Comparison of ENCODE assay signal across 27 mouse cellular contexts in genomic region chr15:11053678-11054439, GRCm38 (mm10). TPM values are rescaled to one million over a fixed set of nuclear protein-coding genes. Genes with fewer than 3 reads are reported as not detected.
DNase-seq lines count a peak whose midpoint lies in the region; ATAC-seq lines count a peak whose summit lies in the region.
"Had no signal": no experiment of that assay in that cellular context is flagged by ENCODE, and none has a peak within 500 bp of the region (broad histone marks: within the 10 kb centered on the region; RNA-seq: fewer than 3 reads in every experiment).

No protein-coding gene starts in this region.

- no peak overlapping the region for H3K27ac ChIP-seq in forebrain, embryonic 13.5 days
- H3K27ac ChIP-seq in forebrain, embryonic 12.5 days: no peak overlapping the region
- H3K27ac ChIP-seq in lung, embryonic 16.5 days (ENCODE audit: low read length): no peak overlapping the region
- no peak overlapping the region; the same call in 1 of the 2 replicates for H3K27ac ChIP-seq in midbrain, embryonic 11.5 days (ENCODE audit: low read depth, low read length)
- H3K27ac ChIP-seq: embryonic facial prominence, embryonic 10.5 days; heart, adult 2 months; limb, embryonic 13.5 days; liver, embryonic 13.5 days; stomach, embryonic 15.5 days had no signal

- no peak for DNase-seq in lung, postnatal 4 days
- peak; percentile 87 for DNase-seq in midbrain, embryonic 11.5 days (ENCODE audit: low spot score, missing footprints)
- DNase-seq in embryo, embryonic 10 days (ENCODE audit: low spot score): no peak
- no peak for DNase-seq in thymus, postnatal 25 days
- DNase-seq: adrenal gland, postnatal 14 days; cerebellum, adult 9-10 months; gastrocnemius, postnatal 14 days; heart, adult 2 months; kidney, adult 11 months; kidney, postnatal 4 days; liver, embryonic 13.5 days; lung, postnatal 36 days; right cerebral cortex, adult 18-20 months; right cerebral cortex, postnatal 4 days; thymus, adult 18-20 months had no signal

- no peak overlapping the region for H3K4me2 ChIP-seq in forebrain, embryonic 13.5 days
- no peak overlapping the region for H3K4me2 ChIP-seq in forebrain, embryonic 12.5 days
- H3K4me2 ChIP-seq in lung, embryonic 16.5 days (ENCODE audit: low read depth, low read length): no peak overlapping the region
- no peak overlapping the region; the same call in 1 of the 2 replicates for H3K4me2 ChIP-seq in midbrain, embryonic 11.5 days
- H3K4me2 ChIP-seq: limb, embryonic 13.5 days; liver, embryonic 13.5 days; lung, embryonic 14.5 days; stomach, embryonic 15.5 days had no signal

- no peaks in the 10 kb centered on the region for H3K36me3 ChIP-seq in forebrain, embryonic 13.5 days (ENCODE audit: poor library complexity, severe bottlenecking)
- no peaks in the 10 kb centered on the region for H3K36me3 ChIP-seq in forebrain, embryonic 12.5 days (replicated peaks)
- no peaks in the 10 kb centered on the region for H3K36me3 ChIP-seq in lung, embryonic 16.5 days (ENCODE audit: control insufficient read depth, insufficient read depth, low read length)
- no peaks in the 10 kb centered on the region for H3K36me3 ChIP-seq in midbrain, embryonic 11.5 days (ENCODE audit: control insufficient read depth, insufficient read depth, low read length)
- H3K36me3 ChIP-seq: embryonic facial prominence, embryonic 10.5 days; limb, embryonic 13.5 days; liver, embryonic 13.5 days; stomach, embryonic 15.5 days had no signal

- H3K27me3 ChIP-seq in forebrain, embryonic 13.5 days: no peaks in the 10 kb centered on the region
- 0 out of 2 replicates have a peak, but pooled peaks cover 3% of the 10 kb centered on the region for H3K27me3 ChIP-seq in forebrain, embryonic 12.5 days
- no peaks in the 10 kb centered on the region for H3K27me3 ChIP-seq in lung, embryonic 16.5 days (ENCODE audit: control insufficient read depth, insufficient read depth, low read depth, low read length)
- H3K27me3 ChIP-seq in midbrain, embryonic 11.5 days (ENCODE audit: control insufficient read depth, insufficient read depth, low read length): no peaks in the 10 kb centered on the region
- H3K27me3 ChIP-seq: limb, embryonic 13.5 days; liver, embryonic 13.5 days; stomach, embryonic 15.5 days had no signal

- WGBS in forebrain, embryonic 13.5 days: 66% methylated on average over 10 of the region's 10 CpGs
- WGBS in forebrain, embryonic 12.5 days: 70% methylated on average over 10 of the region's 10 CpGs
- 33% methylated on average over 10 of the region's 10 CpGs for WGBS in lung, embryonic 16.5 days
- 29% methylated on average over 10 of the region's 10 CpGs for WGBS in midbrain, embryonic 11.5 days

- H3K9ac ChIP-seq in forebrain, embryonic 13.5 days: no peak overlapping the region
- H3K9ac ChIP-seq in forebrain, embryonic 12.5 days: no peak overlapping the region
- H3K9ac ChIP-seq in lung, embryonic 16.5 days (ENCODE audit: low read length): no peak overlapping the region
- no peak overlapping the region for H3K9ac ChIP-seq in midbrain, embryonic 11.5 days (ENCODE audit: low read length)
- H3K9ac ChIP-seq: limb, embryonic 13.5 days; liver, embryonic 13.5 days; lung, embryonic 14.5 days; stomach, embryonic 15.5 days had no signal

- H3K4me3 ChIP-seq in forebrain, embryonic 13.5 days: no peak overlapping the region
- H3K4me3 ChIP-seq in forebrain, embryonic 12.5 days (replicated peaks): no peak overlapping the region
- H3K4me3 ChIP-seq in lung, embryonic 16.5 days (ENCODE audit: low read length): no peak overlapping the region
- H3K4me3 ChIP-seq in midbrain, embryonic 11.5 days (ENCODE audit: low read depth, low read length): no peak overlapping the region
- H3K4me3 ChIP-seq: embryonic facial prominence, embryonic 10.5 days; heart, adult 2 months; limb, embryonic 13.5 days; liver, embryonic 13.5 days; stomach, embryonic 15.5 days had no signal

- peak; percentile 4; the same call in 1 of the 2 replicates for ATAC-seq in forebrain, embryonic 13.5 days
- no peak for ATAC-seq in forebrain, embryonic 12.5 days (ENCODE audit: low FRiP score)
- ATAC-seq in lung, embryonic 16.5 days (ENCODE audit: low read depth): peak; percentile 20; the same call in 1 of the 2 replicates
- peak; percentile 94 for ATAC-seq in midbrain, embryonic 11.5 days (ENCODE audit: low FRiP score)
- ATAC-seq in megakaryocyte, adult 5-6 weeks (ENCODE audit: poor library complexity, severe bottlenecking): no peak

- H3K4me1 ChIP-seq in forebrain, embryonic 13.5 days: no peaks in the 10 kb centered on the region
- H3K4me1 ChIP-seq in forebrain, embryonic 12.5 days: peaks cover 7% of the 10 kb centered on the region; the same call in 1 of the 2 replicates
- H3K4me1 ChIP-seq in lung, embryonic 16.5 days (replicated peaks; ENCODE audit: control insufficient read depth, insufficient read depth, low read length): no peaks in the 10 kb centered on the region; the same call in 1 of the 2 replicates
- peaks cover 6% of the 10 kb centered on the region; the same call in 1 of the 2 replicates for H3K4me1 ChIP-seq in midbrain, embryonic 11.5 days (ENCODE audit: control insufficient read depth, insufficient read depth, low read length)
- H3K4me1 ChIP-seq: embryonic facial prominence, embryonic 10.5 days; limb, embryonic 13.5 days; stomach, embryonic 15.5 days had no signal

- H3K9me3 ChIP-seq in forebrain, embryonic 13.5 days (replicated peaks): no peaks in the 10 kb centered on the region
- no peaks in the 10 kb centered on the region for H3K9me3 ChIP-seq in forebrain, embryonic 12.5 days
- no peaks in the 10 kb centered on the region for H3K9me3 ChIP-seq in lung, embryonic 16.5 days (ENCODE audit: control insufficient read depth, low read length)
- H3K9me3 ChIP-seq in midbrain, embryonic 11.5 days (ENCODE audit: control insufficient read depth, low read length): no peaks in the 10 kb centered on the region
- H3K9me3 ChIP-seq: embryonic facial prominence, embryonic 10.5 days; limb, embryonic 13.5 days; liver, embryonic 13.5 days; stomach, embryonic 15.5 days had no signal

RNA-seq across cellular contexts. Expression of gene Adamts12, which starts 10.7 kb away (rescaled TPM):
- 0.72 and 0.92 TPM in 2 replicates for polyA plus RNA-seq in forebrain, embryonic 13.5 days (2015; fragmentation: Nextera tagmentation; extraction: Ambion mirVana)
- polyA plus RNA-seq in forebrain, embryonic 12.5 days (2016; fragmentation: Nextera tagmentation; extraction: Ambion mirVana): 1.7 and 3.2 TPM in 2 replicates
- polyA plus RNA-seq in lung, embryonic 16.5 days (2015; fragmentation: Nextera tagmentation; extraction: Ambion mirVana): 4.6 and 5.4 TPM in 2 replicates
- 2.3 and 2.9 TPM in 2 replicates for polyA plus RNA-seq in midbrain, embryonic 11.5 days (2014; fragmentation: Nextera tagmentation; extraction: Ambion mirVana)
- 0.02 TPM in 1 of 2 replicates, not detected in the other for total RNA-seq in megakaryocyte, adult 5-6 weeks (2015)
- not detected in 2 replicates for total RNA-seq in megakaryocyte, adult 5-6 weeks (2017)

RNA-seq across cellular contexts. Expression of gene Rxfp3, which starts 16.1 kb away (rescaled TPM):
- 0.57 and 0.96 TPM in 2 replicates for polyA plus RNA-seq in forebrain, embryonic 13.5 days (2015; fragmentation: Nextera tagmentation; extraction: Ambion mirVana)
- polyA plus RNA-seq in forebrain, embryonic 12.5 days (2016; fragmentation: Nextera tagmentation; extraction: Ambion mirVana): 1.9 and 2.5 TPM in 2 replicates
- 0.04 and 0.13 TPM in 2 replicates for polyA plus RNA-seq in lung, embryonic 16.5 days (2015; fragmentation: Nextera tagmentation; extraction: Ambion mirVana)
- 1.0 and 1.4 TPM in 2 replicates for polyA plus RNA-seq in midbrain, embryonic 11.5 days (2014; fragmentation: Nextera tagmentation; extraction: Ambion mirVana)
- not detected in 2 replicates for total RNA-seq in megakaryocyte, adult 5-6 weeks (2015)
- not detected in 2 replicates for total RNA-seq in megakaryocyte, adult 5-6 weeks (2017)
- total RNA-seq: adrenal gland, postnatal 14 days; common myeloid progenitor, adult 5-6 weeks had no signal
- polyA plus RNA-seq: liver, embryonic 13.5 days had no signal

RNA-seq across cellular contexts. Expression of gene Slc45a2, which starts 53.3 kb away (rescaled TPM):
- polyA plus RNA-seq in forebrain, embryonic 13.5 days (2015; fragmentation: Nextera tagmentation; extraction: Ambion mirVana): not detected in 2 replicates
- polyA plus RNA-seq in forebrain, embryonic 12.5 days (2016; fragmentation: Nextera tagmentation; extraction: Ambion mirVana): 0.13 and 0.17 TPM in 2 replicates
- not detected in 2 replicates for polyA plus RNA-seq in lung, embryonic 16.5 days (2015; fragmentation: Nextera tagmentation; extraction: Ambion mirVana)
- polyA plus RNA-seq in midbrain, embryonic 11.5 days (2014; fragmentation: Nextera tagmentation; extraction: Ambion mirVana): 0.08 and 0.22 TPM in 2 replicates
- not detected in 2 replicates for total RNA-seq in megakaryocyte, adult 5-6 weeks (2015)
- total RNA-seq in megakaryocyte, adult 5-6 weeks (2017): not detected in 2 replicates
- total RNA-seq: adrenal gland, postnatal 14 days; common myeloid progenitor, adult 5-6 weeks; gastrocnemius, postnatal 14 days; heart, adult 2 months; heart, postnatal 25 days; left cerebral cortex, postnatal 25 days had no signal
- polyA plus RNA-seq: heart, adult 2 months; heart, embryonic 14.5 days; liver, embryonic 13.5 days; lung, embryonic 14.5 days had no signal

Comparison
In these comparisons a context has a peak if more than half of its experiments do, and no peak if none do; other contexts are left out.
1. ATAC-seq: peak in forebrain, embryonic 13.5 days (single experiment), lung, embryonic 16.5 days (single experiment) and midbrain, embryonic 11.5 days (single experiment); none in forebrain, embryonic 12.5 days (single experiment) and megakaryocyte, adult 5-6 weeks (single experiment).